Mouse (Mus musculus) cortical plate, adult 2 months (tissue): ENCODE data around the gene Fancd2os. TPM values are rescaled to one million over a fixed set of nuclear protein-coding genes. Genes with fewer than 3 reads are reported as not detected.

Experiments
- H3K27ac ChIP-seq: fragments of 200-500 bp; 2 replicates; pipeline ENCODE4 v1.5.1; 2012; ENCODE audit warnings: low read length, control low read depth, inconsistent platforms; ENCODE audit not compliant: insufficient read depth
- H3K4me1 ChIP-seq: fragments of 200-500 bp; 2 replicates; pipeline ENCODE4 v1.6.1; 2011; ENCODE audit warnings: low read length; ENCODE audit not compliant: control insufficient read depth, insufficient read depth
- H3K4me3 ChIP-seq: fragments of 200-500 bp; 2 replicates; pipeline ENCODE4 v1.5.1; 2011; ENCODE audit warnings: mild to moderate bottlenecking, low read length, control low read depth; ENCODE audit not compliant: insufficient read depth
- CTCF ChIP-seq: fragments of 200-500 bp; IDR thresholded peaks from 2 replicates; pipeline ENCODE4 v1.5.1; 2011; ENCODE audit warnings: mild to moderate bottlenecking, control low read depth, low read length; ENCODE audit not compliant: insufficient read depth; ENCODE audit errors: extremely low read depth
- POLR2A ChIP-seq: fragments of 200-500 bp; IDR thresholded peaks from 2 replicates; pipeline ENCODE4 v1.6.1; 2011; ENCODE audit warnings: mild to moderate bottlenecking, low read length, control low read depth; ENCODE audit not compliant: insufficient read depth; ENCODE audit errors: extremely low read depth
- polyA plus RNA-seq: library from polyadenylated mRNA; depleted of rRNA; stranded (reverse); fragments of >200 nt; gene quantifications from 2 replicates; pipeline ENCODE4 v1.2.3, GENCODE M21; 2012; rRNA removed

The Fancd2os gene
- polyA plus RNA-seq: 0.19 and 0.21 TPM in 2 replicates

GRCm38 (mm10) chr6:113600543-113601139 is at the start of gene Fancd2os:
TSS of gene Fancd2os (minus strand) at chr6:113600715.
- no peaks in the 10 kb centered on the region for H3K4me1 ChIP-seq
- H3K27ac ChIP-seq: no peak within 1 kb of the TSS
- TF ChIP-seq CTCF (no peak), POLR2A (no peak)
- H3K4me3 ChIP-seq: no peak within 1 kb of the TSS

GRCm38 (mm10) chr6:113650197-113650640 is 49.7 kb upstream of the Fancd2os start:
- H3K4me1 ChIP-seq: no peaks in the 10 kb centered on the region
- no peak overlapping the region for H3K4me3 ChIP-seq
- no peak overlapping the region for H3K27ac ChIP-seq
- TF ChIP-seq POLR2A (no peak), CTCF (no peak)

GRCm38 (mm10) chr6:113649346-113650196 is 49.1 kb upstream of the Fancd2os start:
- Histone ChIP-seq H3K27ac (no peak overlapping the region), H3K4me1 (no peaks in the 10 kb centered on the region), H3K4me3 (no peak overlapping the region)
- TF ChIP-seq POLR2A (no peak), CTCF (no peak)

GRCm38 (mm10) chr6:113644808-113645207 is 44.3 kb upstream of the Fancd2os start:
- no peak for TF ChIP-seq CTCF
- no peak for TF ChIP-seq POLR2A
- Histone ChIP-seq H3K4me3 (no peak overlapping the region), H3K4me1 (no peaks in the 10 kb centered on the region), H3K27ac (peak overlapping the region; percentile 78)

- H3K4me3 ChIP-seq: no peak overlapping the region
- H3K4me1 ChIP-seq: no peaks in the 10 kb centered on the region; the same call in 1 of the 2 replicates
- TF ChIP-seq POLR2A: no peak
- no peak for TF ChIP-seq CTCF
- peak overlapping the region; percentile 78 for H3K27ac ChIP-seq
Observed at GRCm38 (mm10) chr6:113643967-113644366, 43.5 kb upstream of the Fancd2os start.

GRCm38 (mm10) chr6:113643021-113643420 is 42.5 kb upstream of the Fancd2os start:
- Histone ChIP-seq H3K4me1 (no peaks in the 10 kb centered on the region; the same call in 1 of the 2 replicates), H3K4me3 (no peak overlapping the region), H3K27ac (no peak overlapping the region)
- no peak for TF ChIP-seq POLR2A
- no peak for TF ChIP-seq CTCF

GRCm38 (mm10) chr6:113642605-113643004 is 42.1 kb upstream of the Fancd2os start:
- Histone ChIP-seq H3K4me3 (no peak overlapping the region), H3K27ac (no peak overlapping the region), H3K4me1 (no peaks in the 10 kb centered on the region; the same call in 1 of the 2 replicates)
- TF ChIP-seq POLR2A: no peak
- no peak for TF ChIP-seq CTCF

GRCm38 (mm10) chr6:113639201-113639600 is 38.7 kb upstream of the Fancd2os start:
- Histone ChIP-seq H3K4me3 (peak overlapping the region; percentile 73), H3K4me1 (no peaks in the 10 kb centered on the region; the same call in 1 of the 2 replicates), H3K27ac (no peak overlapping the region)
- TF ChIP-seq POLR2A (no peak), CTCF (no peak)

- Histone ChIP-seq H3K4me3 (peak within 1 kb of the TSS; percentile 73), H3K27ac (0 out of 2 replicates have a peak within 1 kb of the TSS, but pooled peaks have one; percentile 39), H3K4me1 (no peaks in the 10 kb centered on the region; the same call in 1 of the 2 replicates)
- peak; percentile 82 for TF ChIP-seq POLR2A
- peak; percentile 80 for TF ChIP-seq CTCF
Observed at GRCm38 (mm10) chr6:113638302-113639040, 38.0 kb upstream of the Fancd2os start, which contains the start of gene Irak2. TSS of gene Irak2 (plus strand) at chr6:113638467.
